Mouse (Mus musculus): ENCODE results near the gene Pdia4.

GRCm38 (mm10) chr6:47835984-47836521 lies 22.8 kb upstream of the Pdia4 start:
- no peak for TF ChIP-seq POLR2A (IDR thresholded peaks at IDR 0.05; ENCODE audit: control insufficient read depth, low read depth, low read length)
- no peak for TF ChIP-seq CTCF (IDR thresholded peaks at IDR 0.05; ENCODE audit: control insufficient read depth, insufficient read depth, insufficient replicate concordance, low read depth, low read length)

Data from testis, adult 2 months (tissue).